Comparison of ENCODE assay signal across 30 mouse cellular contexts in the genomic region with DNA sequence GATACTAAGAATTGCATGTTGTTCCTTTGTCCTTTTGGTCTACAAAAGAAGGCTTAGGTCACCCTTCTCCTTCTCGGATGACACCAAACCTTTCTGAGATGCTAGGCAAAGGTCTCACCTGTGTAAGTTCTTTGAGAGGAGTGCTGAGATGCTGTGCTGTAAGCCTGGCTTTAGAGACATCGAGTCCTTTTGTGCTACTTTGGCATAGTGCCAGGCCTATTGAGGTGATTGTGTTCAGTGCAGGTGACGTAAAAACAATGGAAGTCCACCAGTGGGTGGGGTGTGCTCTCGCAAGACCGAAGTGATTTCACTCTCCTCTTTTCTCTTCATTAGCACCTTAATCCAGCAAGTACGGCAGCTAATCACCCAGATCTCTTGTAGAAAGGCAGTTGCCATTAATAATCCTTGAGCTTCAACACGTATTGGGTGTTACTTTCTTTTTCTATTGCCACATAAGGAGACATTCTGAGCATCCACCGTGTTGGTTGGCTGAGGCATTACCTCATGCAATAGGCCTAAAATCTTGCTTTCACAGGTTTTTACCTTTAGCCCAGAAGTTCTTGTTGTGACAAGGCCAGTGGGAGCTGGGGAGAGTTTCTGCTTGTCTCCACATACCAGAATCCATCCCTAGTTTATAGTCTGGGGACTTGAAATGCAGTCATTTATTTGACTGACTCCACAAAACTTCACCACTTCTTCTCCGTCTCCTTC. TPM values are rescaled to one million over a fixed set of nuclear protein-coding genes. Genes with fewer than 3 reads are reported as not detected.
"Had no signal": no experiment of that assay in that cellular context is flagged by ENCODE, and none has a peak within 500 bp of the region (broad histone marks: within the 10 kb centered on the region; RNA-seq: fewer than 3 reads in every experiment).

No protein-coding gene starts in this region.

- H3K4me1 ChIP-seq: limb, embryonic 10.5 days; limb, embryonic 13.5 days; liver, embryonic 12.5 days; liver, embryonic 15.5 days; lung, embryonic 15.5 days; neural tube, embryonic 12.5 days; neural tube, embryonic 15.5 days; stomach, embryonic 15.5 days had no signal

- H3K9ac ChIP-seq: limb, embryonic 13.5 days; liver, embryonic 12.5 days; liver, embryonic 15.5 days; lung, embryonic 15.5 days; neural tube, embryonic 12.5 days; neural tube, embryonic 15.5 days; stomach, embryonic 15.5 days had no signal

- ATAC-seq: liver, embryonic 12.5 days had no signal

- H3K4me2 ChIP-seq: limb, embryonic 13.5 days; liver, embryonic 12.5 days; liver, embryonic 15.5 days; lung, embryonic 15.5 days; midbrain, embryonic 11.5 days; neural tube, embryonic 12.5 days; neural tube, embryonic 15.5 days; stomach, embryonic 15.5 days had no signal

- H3K27me3 ChIP-seq: limb, embryonic 13.5 days; liver, embryonic 12.5 days; liver, embryonic 15.5 days; lung, embryonic 15.5 days; neural tube, embryonic 12.5 days; neural tube, embryonic 15.5 days; stomach, embryonic 15.5 days had no signal

- H3K36me3 ChIP-seq: limb, embryonic 10.5 days; limb, embryonic 13.5 days; liver, embryonic 12.5 days; liver, embryonic 15.5 days; lung, embryonic 15.5 days; neural tube, embryonic 12.5 days; neural tube, embryonic 15.5 days; stomach, embryonic 15.5 days had no signal

- H3K9me3 ChIP-seq: limb, embryonic 10.5 days; limb, embryonic 13.5 days; liver, embryonic 12.5 days; liver, embryonic 15.5 days; lung, embryonic 15.5 days; neural tube, embryonic 12.5 days; neural tube, embryonic 15.5 days; stomach, embryonic 15.5 days had no signal

- H3K27ac ChIP-seq: kidney, postnatal 0 days; limb, embryonic 10.5 days; limb, embryonic 13.5 days; liver, embryonic 12.5 days; liver, embryonic 15.5 days; lung, embryonic 15.5 days; neural tube, embryonic 12.5 days; neural tube, embryonic 15.5 days; stomach, embryonic 15.5 days had no signal

- DNase-seq: kidney, adult 2 months; kidney, postnatal 25 days; layer of hippocampus, postnatal 36 days; liver; lung, postnatal 10 days; lung, postnatal 4 days; midbrain, embryonic 14.5 days; right cerebral cortex, adult 18-20 months; right cerebral cortex, postnatal 25 days; spleen, adult 18-20 months; thymus, adult 2 months; thymus, postnatal 14 days had no signal

- H3K4me3 ChIP-seq: limb, embryonic 10.5 days; limb, embryonic 13.5 days; liver, embryonic 12.5 days; liver, embryonic 15.5 days; lung, embryonic 15.5 days; neural tube, embryonic 12.5 days; neural tube, embryonic 15.5 days; stomach, embryonic 15.5 days had no signal

RNA-seq across cellular contexts. Expression of gene Krt23, which starts 7.3 kb away (rescaled TPM):
- total RNA-seq: layer of hippocampus, adult 8-10 months; layer of hippocampus, postnatal 10 days; layer of hippocampus, postnatal 36 days; left cerebral cortex, adult 8-10 months; left cerebral cortex, postnatal 14 days; megakaryocyte progenitor cell, adult 5-6 weeks; megakaryocyte-erythroid progenitor cell, adult 5-6 weeks had no signal
- polyA plus RNA-seq: midbrain, embryonic 11.5 days; neural tube, embryonic 12.5 days had no signal

RNA-seq across cellular contexts. Expression of gene Krt39, which starts 20.9 kb away (rescaled TPM):
- total RNA-seq: layer of hippocampus, adult 8-10 months; layer of hippocampus, postnatal 10 days; layer of hippocampus, postnatal 36 days; left cerebral cortex, adult 8-10 months; left cerebral cortex, postnatal 14 days; megakaryocyte progenitor cell, adult 5-6 weeks; megakaryocyte-erythroid progenitor cell, adult 5-6 weeks had no signal
- polyA plus RNA-seq: kidney, adult 2 months; large intestine, adult 2 months; limb, embryonic 13.5 days; liver, embryonic 12.5 days; liver, embryonic 15.5 days; lung, embryonic 15.5 days; midbrain, embryonic 11.5 days; midbrain, embryonic 14.5 days; neural tube, embryonic 12.5 days; neural tube, embryonic 15.5 days; stomach, embryonic 15.5 days had no signal

RNA-seq across cellular contexts. Expression of gene Krt40, which starts 42.7 kb away (rescaled TPM):
- total RNA-seq: layer of hippocampus, adult 8-10 months; layer of hippocampus, postnatal 10 days; layer of hippocampus, postnatal 36 days; left cerebral cortex, adult 8-10 months; left cerebral cortex, postnatal 14 days; megakaryocyte progenitor cell, adult 5-6 weeks; megakaryocyte-erythroid progenitor cell, adult 5-6 weeks had no signal
- polyA plus RNA-seq: kidney, adult 2 months; kidney, embryonic 14.5 days; kidney, postnatal 0 days; large intestine, adult 2 months; limb, embryonic 10.5 days; limb, embryonic 13.5 days; liver, embryonic 12.5 days; liver, embryonic 15.5 days; lung, embryonic 15.5 days; midbrain, embryonic 11.5 days; midbrain, embryonic 14.5 days; neural tube, embryonic 12.5 days; neural tube, embryonic 15.5 days; stomach, embryonic 15.5 days; thymus, adult 2 months had no signal

RNA-seq across cellular contexts. Expression of gene Krtap3-3, which starts 50.4 kb away (rescaled TPM):
- total RNA-seq: layer of hippocampus, adult 8-10 months; layer of hippocampus, postnatal 10 days; layer of hippocampus, postnatal 36 days; left cerebral cortex, adult 8-10 months; left cerebral cortex, postnatal 14 days; megakaryocyte progenitor cell, adult 5-6 weeks; megakaryocyte-erythroid progenitor cell, adult 5-6 weeks had no signal
- polyA plus RNA-seq: kidney, adult 2 months; kidney, embryonic 14.5 days; kidney, postnatal 0 days; large intestine, adult 2 months; limb, embryonic 10.5 days; limb, embryonic 13.5 days; liver, embryonic 12.5 days; liver, embryonic 15.5 days; lung, embryonic 15.5 days; midbrain, embryonic 11.5 days; midbrain, embryonic 14.5 days; neural tube, embryonic 12.5 days; neural tube, embryonic 15.5 days; stomach, embryonic 15.5 days had no signal

RNA-seq across cellular contexts. Expression of gene Krtap3-2, which starts 56.4 kb away (rescaled TPM):
- total RNA-seq: layer of hippocampus, adult 8-10 months; layer of hippocampus, postnatal 10 days; layer of hippocampus, postnatal 36 days; left cerebral cortex, adult 8-10 months; left cerebral cortex, postnatal 14 days; megakaryocyte progenitor cell, adult 5-6 weeks; megakaryocyte-erythroid progenitor cell, adult 5-6 weeks had no signal
- polyA plus RNA-seq: kidney, adult 2 months; kidney, embryonic 14.5 days; kidney, postnatal 0 days; large intestine, adult 2 months; limb, embryonic 10.5 days; limb, embryonic 13.5 days; liver, embryonic 12.5 days; liver, embryonic 15.5 days; lung, embryonic 15.5 days; midbrain, embryonic 11.5 days; midbrain, embryonic 14.5 days; neural tube, embryonic 12.5 days; neural tube, embryonic 15.5 days; stomach, embryonic 15.5 days had no signal
